Mouse (Mus musculus): ENCODE measurements around the gene Pds5b. TPM values are rescaled to one million over a fixed set of nuclear protein-coding genes. Genes with fewer than 3 reads are reported as not detected.
"Not testable (repeated sequence)": the region's sequence is repeated elsewhere in the genome, so short reads cannot be mapped to it uniquely, and the experiment has no call there.

Gene Pds5b
- polyA plus RNA-seq, 1 experiment from 2014 or later = 6.7 TPM

GRCm38 (mm10) chr5:150665132-150665954, 8.2 kb upstream of the Pds5b start:
- under 1% methylated on average over 52 of the region's 52 CpGs for WGBS
- H3K4me1 ChIP-seq (replicated peaks; ENCODE audit: control insufficient read depth, insufficient read depth, low read length) = 0 out of 2 replicates have a peak, but pooled peaks cover 2% of the 10 kb centered on the region
- peaks cover 11% of the 10 kb centered on the region; the same call in 1 of the 2 replicates for H3K36me3 ChIP-seq (ENCODE audit: control insufficient read depth, insufficient read depth)
- peak overlapping the region; percentile 98 for H3K27ac ChIP-seq (ENCODE audit: low read depth, low read length)
- TF ChIP-seq CTCF (IDR thresholded peaks at IDR 0.05; ENCODE audit: low read depth) = peak; percentile 93
- peak overlapping the region; percentile 97 for H3K9ac ChIP-seq (ENCODE audit: low read depth, low read length)
- H3K27me3 ChIP-seq (replicated peaks; ENCODE audit: control insufficient read depth, insufficient read depth, low read length) = no peaks in the 10 kb centered on the region
- peak overlapping the region; percentile 71 for H3K4me2 ChIP-seq (replicated peaks; ENCODE audit: low read depth)
- no peaks in the 10 kb centered on the region for H3K9me3 ChIP-seq (ENCODE audit: control insufficient read depth)
- H3K4me3 ChIP-seq (ENCODE audit: low read depth, low read length) = peak overlapping the region; percentile 96
- peak; percentile 99 for ATAC-seq

- peak within 1 kb of the TSS; percentile 96 for H3K4me3 ChIP-seq (ENCODE audit: low read depth, low read length)
- not testable (repeated sequence) for H3K4me1 ChIP-seq (replicated peaks; ENCODE audit: control insufficient read depth, insufficient read depth, low read length); H3K27me3 ChIP-seq (replicated peaks; ENCODE audit: control insufficient read depth, insufficient read depth, low read length); H3K36me3 ChIP-seq (ENCODE audit: control insufficient read depth, insufficient read depth); ATAC-seq; H3K9me3 ChIP-seq (ENCODE audit: control insufficient read depth)
- H3K9ac ChIP-seq (ENCODE audit: low read depth, low read length) = peak within 1 kb of the TSS; percentile 97
- WGBS = 92% methylated on average over 8 of the region's 9 CpGs
- peak within 1 kb of the TSS; percentile 98 for H3K27ac ChIP-seq (ENCODE audit: low read depth, low read length)
- peak within 1 kb of the TSS; percentile 71 for H3K4me2 ChIP-seq (replicated peaks; ENCODE audit: low read depth)
Observed at GRCm38 (mm10) chr5:150666133-150666739, 7.3 kb upstream of the Pds5b start, which contains the start of gene N4bp2l2. TSS of gene N4bp2l2 (minus strand) at chr5:150666183.

- no peaks in the 10 kb centered on the region for H3K9me3 ChIP-seq (ENCODE audit: control insufficient read depth)
- no peak overlapping the region for H3K4me2 ChIP-seq (replicated peaks; ENCODE audit: low read depth)
- H3K27ac ChIP-seq (ENCODE audit: low read depth, low read length) = no peak overlapping the region
- no peak overlapping the region for H3K9ac ChIP-seq (ENCODE audit: low read depth, low read length)
- no peak for TF ChIP-seq CTCF (IDR thresholded peaks at IDR 0.05; ENCODE audit: low read depth)
- no peak overlapping the region for H3K4me3 ChIP-seq (ENCODE audit: low read depth, low read length)
- WGBS = 63% methylated on average over 4 of the region's 4 CpGs
- no peaks in the 10 kb centered on the region for H3K4me1 ChIP-seq (replicated peaks; ENCODE audit: control insufficient read depth, insufficient read depth, low read length)
- ATAC-seq = no peak
- H3K27me3 ChIP-seq (replicated peaks; ENCODE audit: control insufficient read depth, insufficient read depth, low read length) = no peaks in the 10 kb centered on the region
- H3K36me3 ChIP-seq (ENCODE audit: control insufficient read depth, insufficient read depth) = no peaks in the 10 kb centered on the region
Observed at GRCm38 (mm10) chr5:150668731-150669130, 4.8 kb upstream of the Pds5b start.

DNA sequence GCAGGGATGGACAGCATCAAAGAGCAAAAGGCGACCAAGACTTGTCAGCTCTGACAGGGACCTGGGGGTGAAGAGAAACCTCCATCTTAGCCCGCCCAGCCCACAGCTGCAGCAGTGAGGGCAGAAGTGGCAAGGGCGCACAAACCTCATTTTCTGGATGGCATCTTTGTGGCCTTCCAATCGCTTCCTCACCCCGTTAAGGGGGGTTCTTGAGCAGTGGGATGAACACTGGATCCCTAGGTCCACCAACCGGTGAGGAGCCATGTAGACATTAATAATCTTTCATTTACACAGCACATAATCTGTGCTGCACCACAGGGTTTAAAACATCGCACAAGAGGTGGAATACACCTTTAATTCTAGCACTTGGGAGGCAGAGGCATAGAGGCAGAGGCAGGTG, 1.2 kb upstream of the Pds5b start:
- Histone ChIP-seq H3K4me1 (replicated peaks; ENCODE audit: control insufficient read depth, insufficient read depth, low read length) (0 out of 2 replicates have a peak, but pooled peaks cover 3% of the 10 kb centered on the region), H3K27ac (ENCODE audit: low read depth, low read length) (no peak overlapping the region), H3K9me3 (ENCODE audit: control insufficient read depth) (no peaks in the 10 kb centered on the region), H3K9ac (ENCODE audit: low read depth, low read length) (no peak overlapping the region), H3K4me3 (ENCODE audit: low read depth, low read length) (no peak overlapping the region), H3K27me3 (replicated peaks; ENCODE audit: control insufficient read depth, insufficient read depth, low read length) (no peaks in the 10 kb centered on the region), H3K4me2 (replicated peaks; ENCODE audit: low read depth) (no peak overlapping the region), H3K36me3 (ENCODE audit: control insufficient read depth, insufficient read depth) (no peaks in the 10 kb centered on the region)
- WGBS = 89% methylated on average over 7 of the region's 7 CpGs
- ATAC-seq = no peak
- TF ChIP-seq CTCF (IDR thresholded peaks at IDR 0.05; ENCODE audit: low read depth) = no peak

- H3K27ac ChIP-seq (ENCODE audit: low read depth, low read length) = peak overlapping the region; percentile 85
- H3K36me3 ChIP-seq (ENCODE audit: control insufficient read depth, insufficient read depth) = no peaks in the 10 kb centered on the region
- TF ChIP-seq CTCF (IDR thresholded peaks at IDR 0.05; ENCODE audit: low read depth) = peak; percentile 15; the same call in 1 of the 2 replicates
- peak overlapping the region; percentile 89 for H3K9ac ChIP-seq (ENCODE audit: low read depth, low read length)
- WGBS = under 1% methylated on average over 57 of the region's 91 CpGs
- 0 out of 2 replicates have a peak, but pooled peaks cover 3% of the 10 kb centered on the region for H3K4me1 ChIP-seq (replicated peaks; ENCODE audit: control insufficient read depth, insufficient read depth, low read length)
- peak overlapping the region; percentile 96 for H3K4me3 ChIP-seq (ENCODE audit: low read depth, low read length)
- H3K9me3 ChIP-seq (ENCODE audit: control insufficient read depth) = no peaks in the 10 kb centered on the region
- peak overlapping the region; percentile 91 for H3K4me2 ChIP-seq (replicated peaks; ENCODE audit: low read depth)
- no peaks in the 10 kb centered on the region for H3K27me3 ChIP-seq (replicated peaks; ENCODE audit: control insufficient read depth, insufficient read depth, low read length)
- peak; percentile 5; the same call in 1 of the 2 replicates for ATAC-seq
Observed at GRCm38 (mm10) chr5:150673880-150674621, 512 bp downstream of the Pds5b start.

- H3K27me3 ChIP-seq (replicated peaks; ENCODE audit: control insufficient read depth, insufficient read depth, low read length) = no peaks in the 10 kb centered on the region
- H3K27ac ChIP-seq (ENCODE audit: low read depth, low read length) = no peak overlapping the region
- 42% methylated on average over 6 of the region's 6 CpGs for WGBS
- ATAC-seq = no peak
- peak overlapping the region; percentile 91 for H3K4me2 ChIP-seq (replicated peaks; ENCODE audit: low read depth)
- no peaks in the 10 kb centered on the region for H3K36me3 ChIP-seq (ENCODE audit: control insufficient read depth, insufficient read depth)
- 0 out of 2 replicates have a peak, but pooled peaks cover 3% of the 10 kb centered on the region for H3K4me1 ChIP-seq (replicated peaks; ENCODE audit: control insufficient read depth, insufficient read depth, low read length)
- H3K9me3 ChIP-seq (ENCODE audit: control insufficient read depth) = no peaks in the 10 kb centered on the region
- peak overlapping the region; percentile 96 for H3K4me3 ChIP-seq (ENCODE audit: low read depth, low read length)
- peak overlapping the region; percentile 89; the same call in 1 of the 2 replicates for H3K9ac ChIP-seq (ENCODE audit: low read depth, low read length)
- TF ChIP-seq CTCF (IDR thresholded peaks at IDR 0.05; ENCODE audit: low read depth) = no peak
Observed at GRCm38 (mm10) chr5:150674866-150675265, 1.3 kb downstream of the Pds5b start.

GRCm38 (mm10) chr5:150682862-150683261, 9.3 kb downstream of the Pds5b start:
- WGBS = 94% methylated on average over 6 of the region's 6 CpGs
- H3K27me3 ChIP-seq (replicated peaks; ENCODE audit: control insufficient read depth, insufficient read depth, low read length); H3K4me1 ChIP-seq (replicated peaks; ENCODE audit: control insufficient read depth, insufficient read depth, low read length); H3K9ac ChIP-seq (ENCODE audit: low read depth, low read length); ATAC-seq; H3K27ac ChIP-seq (ENCODE audit: low read depth, low read length); H3K4me2 ChIP-seq (replicated peaks; ENCODE audit: low read depth); H3K9me3 ChIP-seq (ENCODE audit: control insufficient read depth); H3K4me3 ChIP-seq (ENCODE audit: low read depth, low read length); H3K36me3 ChIP-seq (ENCODE audit: control insufficient read depth, insufficient read depth): not testable (repeated sequence)
